Mouse (Mus musculus): ENCODE measurements around the gene Gm9936. TPM values are rescaled to one million over a fixed set of nuclear protein-coding genes. Genes with fewer than 3 reads are reported as not detected.
A peak's percentile ranks its signal among the peaks of the same experiment; 100 is the strongest.

Gene Gm9936
- polyA plus RNA-seq, 1 experiment from 2014 or later = 0.10 TPM

GRCm38 (mm10) chr5:114824197-114824596 lies 34.3 kb downstream of the Gm9936 start:
- WGBS = 26% methylated on average over 9 of the region's 9 CpGs
- Histone ChIP-seq H3K9me3 (ENCODE audit: control insufficient read depth, low read length) (no peaks in the 10 kb centered on the region), H3K9ac (ENCODE audit: low read depth, low read length) (no peak overlapping the region), H3K27me3 (replicated peaks; ENCODE audit: control insufficient read depth, insufficient read depth, low read length) (no peaks in the 10 kb centered on the region), H3K27ac (ENCODE audit: low read length) (no peak overlapping the region), H3K4me2 (ENCODE audit: low read depth, low read length) (0 out of 2 replicates have a peak overlapping the region, but pooled peaks have one; percentile 14), H3K4me3 (ENCODE audit: low read length) (no peak overlapping the region), H3K4me1 (ENCODE audit: control insufficient read depth, insufficient read depth, low read length) (no peaks in the 10 kb centered on the region; the same call in 1 of the 2 replicates), H3K36me3 (ENCODE audit: control insufficient read depth, insufficient read depth, low read length) (no peaks in the 10 kb centered on the region)
- no peak for ATAC-seq

DNA sequence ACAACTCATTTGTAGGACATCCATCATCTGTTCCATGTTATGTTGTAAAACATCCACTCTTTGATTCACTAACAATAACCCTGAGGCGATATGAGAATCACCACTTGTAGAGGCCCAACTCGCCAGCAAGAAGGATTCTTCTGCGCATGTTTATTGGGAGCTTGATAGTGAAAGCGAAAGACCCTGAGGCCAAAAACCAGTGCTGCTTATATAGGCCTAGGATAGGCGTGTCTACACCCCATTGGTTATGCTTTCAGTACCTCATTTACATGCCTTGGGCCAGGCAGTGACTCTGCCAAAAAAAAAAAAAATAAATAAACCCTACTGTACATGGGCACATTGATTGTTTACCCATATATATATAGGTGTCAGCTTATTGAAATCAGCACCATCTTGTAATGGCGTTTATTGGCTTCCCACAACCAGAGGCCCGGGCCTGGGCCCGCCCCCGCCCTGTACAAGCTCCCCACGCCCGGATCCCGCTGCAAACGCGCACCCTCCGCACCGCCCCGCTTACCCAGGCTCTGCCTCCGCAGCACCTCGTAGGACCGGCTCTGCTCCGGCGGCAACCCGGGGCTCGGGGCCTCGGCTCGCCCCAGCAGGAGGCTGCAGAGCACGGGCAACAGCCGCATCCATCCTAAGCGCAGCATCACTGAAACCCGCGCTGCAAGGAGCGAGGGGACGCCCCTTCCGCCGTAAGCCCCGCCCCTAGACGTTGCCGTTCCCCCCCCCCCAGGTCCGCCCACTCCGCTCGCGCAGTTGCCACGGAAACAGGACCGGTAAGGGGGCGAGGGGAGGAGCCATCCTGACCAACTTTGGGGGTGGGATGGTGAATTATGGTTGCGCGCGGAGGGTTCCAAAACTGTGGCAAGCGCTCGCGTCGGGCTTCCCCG lies 35.4 kb downstream of the Gm9936 start, which contains the start of gene 1500011B03Rik:
1500011B03Rik (minus strand) TSS at position 673 of the 893 bp plus-strand sequence.
- H3K4me2 ChIP-seq (ENCODE audit: low read depth, low read length) = peak within 1 kb of the TSS; percentile 77
- peak; percentile 71 for ATAC-seq
- H3K36me3 ChIP-seq (ENCODE audit: control insufficient read depth, insufficient read depth, low read length) = no peaks in the 10 kb centered on the region
- H3K4me1 ChIP-seq (ENCODE audit: control insufficient read depth, insufficient read depth, low read length) = no peaks in the 10 kb centered on the region; the same call in 1 of the 2 replicates
- 8% methylated on average over 53 of the region's 53 CpGs for WGBS
- H3K4me3 ChIP-seq (ENCODE audit: low read length) = peak within 1 kb of the TSS; percentile 60
- peak within 1 kb of the TSS; percentile 69 for H3K9ac ChIP-seq (ENCODE audit: low read depth, low read length)
- no peaks in the 10 kb centered on the region for H3K27me3 ChIP-seq (replicated peaks; ENCODE audit: control insufficient read depth, insufficient read depth, low read length)
- no peaks in the 10 kb centered on the region for H3K9me3 ChIP-seq (ENCODE audit: control insufficient read depth, low read length)
- peak within 1 kb of the TSS; percentile 68; the same call in 1 of the 2 replicates for H3K27ac ChIP-seq (ENCODE audit: low read length)

DNA sequence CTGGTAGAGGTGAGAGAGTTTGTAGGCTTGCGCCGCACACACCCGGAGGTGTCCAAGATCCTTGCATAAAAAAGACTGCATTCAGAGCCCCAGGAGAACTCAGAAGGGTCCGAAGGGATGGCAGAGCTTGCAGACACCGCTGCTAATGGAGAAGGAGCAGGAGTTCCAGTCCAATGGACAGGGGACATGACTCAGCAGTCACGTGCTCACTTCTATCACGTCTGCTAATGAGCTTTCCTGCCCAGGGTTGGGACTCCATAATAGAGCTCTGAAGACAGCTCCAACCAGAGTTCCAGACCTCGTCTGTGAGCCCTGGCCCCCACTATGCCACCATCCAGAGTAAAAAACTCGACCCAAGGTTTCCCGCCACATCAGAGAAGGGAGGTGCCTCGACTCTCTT lies 40.4 kb downstream of the Gm9936 start:
- Histone ChIP-seq H3K9me3 (ENCODE audit: control insufficient read depth, low read length) (no peaks in the 10 kb centered on the region), H3K4me3 (ENCODE audit: low read length) (no peak overlapping the region), H3K4me1 (ENCODE audit: control insufficient read depth, insufficient read depth, low read length) (no peaks in the 10 kb centered on the region), H3K36me3 (ENCODE audit: control insufficient read depth, insufficient read depth, low read length) (no peaks in the 10 kb centered on the region), H3K27me3 (replicated peaks; ENCODE audit: control insufficient read depth, insufficient read depth, low read length) (no peaks in the 10 kb centered on the region), H3K27ac (ENCODE audit: low read length) (no peak overlapping the region), H3K4me2 (ENCODE audit: low read depth, low read length) (no peak overlapping the region), H3K9ac (ENCODE audit: low read depth, low read length) (no peak overlapping the region)
- no peak for ATAC-seq
- 79% methylated on average over 10 of the region's 11 CpGs for WGBS

DNA sequence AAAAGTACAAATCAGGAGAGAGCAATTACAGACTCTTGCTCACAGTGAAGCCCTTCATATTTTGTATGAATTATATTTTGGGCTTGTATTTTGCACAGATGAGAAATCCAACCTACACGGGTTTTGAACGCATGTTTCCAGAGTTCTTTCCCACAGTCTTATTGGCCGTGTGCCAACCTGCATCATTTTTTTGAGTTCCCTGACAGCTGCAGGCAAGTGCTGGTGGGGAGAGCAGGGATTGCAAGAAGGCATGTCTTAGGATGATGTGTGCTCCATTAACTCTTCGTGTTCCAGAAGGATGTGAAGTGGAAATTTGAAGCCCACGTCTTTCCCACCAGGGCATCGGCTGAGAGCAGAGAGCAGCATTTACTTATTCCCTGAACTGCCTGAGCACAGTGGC lies 41.9 kb downstream of the Gm9936 start:
- Histone ChIP-seq H3K4me3 (ENCODE audit: low read length) (no peak overlapping the region), H3K9ac (ENCODE audit: low read depth, low read length) (no peak overlapping the region), H3K4me1 (ENCODE audit: control insufficient read depth, insufficient read depth, low read length) (0 out of 2 replicates have a peak, but pooled peaks cover 5% of the 10 kb centered on the region), H3K4me2 (ENCODE audit: low read depth, low read length) (no peak overlapping the region), H3K27ac (ENCODE audit: low read length) (no peak overlapping the region), H3K36me3 (ENCODE audit: control insufficient read depth, insufficient read depth, low read length) (no peaks in the 10 kb centered on the region), H3K27me3 (replicated peaks; ENCODE audit: control insufficient read depth, insufficient read depth, low read length) (no peaks in the 10 kb centered on the region), H3K9me3 (ENCODE audit: control insufficient read depth, low read length) (no peaks in the 10 kb centered on the region)
- WGBS = 53% methylated on average over 6 of the region's 6 CpGs
- ATAC-seq = no peak

DNA sequence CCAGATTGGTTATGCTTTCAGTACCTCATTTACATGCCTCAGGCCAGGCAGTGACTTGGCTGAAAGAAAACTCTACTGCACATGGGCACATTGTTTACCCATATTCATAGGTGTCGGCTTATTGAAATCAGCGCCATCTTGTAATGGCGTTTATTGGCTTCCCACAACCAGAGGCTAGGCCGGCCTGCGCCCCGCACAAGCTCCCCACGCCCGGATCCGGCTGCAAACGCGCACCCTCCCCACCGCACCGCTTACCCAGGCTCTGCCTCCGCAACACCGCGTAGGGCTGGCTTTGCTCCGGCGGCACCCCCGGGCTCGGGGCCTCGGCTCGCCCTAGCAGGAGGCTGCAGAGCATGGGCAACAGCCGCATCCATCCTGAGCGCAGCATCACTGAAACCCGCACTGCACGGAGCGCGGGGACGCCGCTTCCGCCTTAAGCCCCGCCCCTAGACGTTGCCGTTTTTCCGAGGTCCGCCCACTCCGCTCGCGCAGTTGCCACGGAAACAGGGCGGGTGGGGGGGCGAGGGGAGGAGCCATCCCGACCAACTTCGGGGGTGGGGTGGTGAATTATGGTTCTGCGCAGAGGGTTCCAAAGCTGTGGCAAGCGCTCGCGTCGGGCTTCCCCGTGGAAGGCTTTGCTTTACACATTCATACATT lies 44.8 kb downstream of the Gm9936 start:
- Histone ChIP-seq H3K9ac (ENCODE audit: low read depth, low read length) (peak overlapping the region; percentile 89), H3K9me3 (ENCODE audit: control insufficient read depth, low read length) (no peaks in the 10 kb centered on the region), H3K4me2 (ENCODE audit: low read depth, low read length) (peak overlapping the region; percentile 67), H3K4me3 (ENCODE audit: low read length) (peak overlapping the region; percentile 98), H3K27ac (ENCODE audit: low read length) (peak overlapping the region; percentile 75), H3K4me1 (ENCODE audit: control insufficient read depth, insufficient read depth, low read length) (0 out of 2 replicates have a peak, but pooled peaks cover 5% of the 10 kb centered on the region), H3K27me3 (replicated peaks; ENCODE audit: control insufficient read depth, insufficient read depth, low read length) (no peaks in the 10 kb centered on the region), H3K36me3 (ENCODE audit: control insufficient read depth, insufficient read depth, low read length) (no peaks in the 10 kb centered on the region)
- WGBS = under 1% methylated on average over 50 of the region's 50 CpGs
- ATAC-seq = peak; percentile 96

DNA sequence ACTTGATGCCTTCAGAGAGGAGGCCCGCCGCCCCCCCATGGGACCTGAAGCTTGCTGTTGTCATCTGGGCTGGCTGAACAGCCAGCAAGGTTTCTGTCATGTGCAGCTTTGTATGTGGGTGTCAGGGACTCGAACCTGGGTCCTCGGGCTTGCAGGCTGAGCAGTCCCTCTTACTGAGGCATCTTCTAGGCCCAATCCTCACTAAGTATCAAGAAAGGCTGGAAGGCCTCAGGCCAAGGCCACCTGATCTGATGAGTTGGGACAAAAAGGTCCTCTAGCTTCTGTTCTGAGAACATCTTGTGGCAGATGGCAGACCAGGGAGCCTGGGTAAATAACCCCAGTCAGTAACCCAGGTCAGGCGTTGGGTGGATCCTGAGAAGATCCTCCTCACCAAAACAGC lies 48.7 kb downstream of the Gm9936 start:
- Histone ChIP-seq H3K9ac (ENCODE audit: low read depth, low read length) (no peak overlapping the region), H3K27me3 (replicated peaks; ENCODE audit: control insufficient read depth, insufficient read depth, low read length) (no peaks in the 10 kb centered on the region), H3K9me3 (ENCODE audit: control insufficient read depth, low read length) (no peaks in the 10 kb centered on the region), H3K4me3 (ENCODE audit: low read length) (no peak overlapping the region), H3K4me2 (ENCODE audit: low read depth, low read length) (no peak overlapping the region), H3K4me1 (ENCODE audit: control insufficient read depth, insufficient read depth, low read length) (0 out of 2 replicates have a peak, but pooled peaks cover 8% of the 10 kb centered on the region), H3K27ac (ENCODE audit: low read length) (no peak overlapping the region), H3K36me3 (ENCODE audit: control insufficient read depth, insufficient read depth, low read length) (peaks cover 5% of the 10 kb centered on the region; the same call in 1 of the 2 replicates)
- WGBS = 87% methylated on average over 5 of the region's 5 CpGs
- no peak for ATAC-seq

GRCm38 (mm10) chr5:114809181-114809756 lies 49.2 kb downstream of the Gm9936 start:
- ATAC-seq = no peak

DNA sequence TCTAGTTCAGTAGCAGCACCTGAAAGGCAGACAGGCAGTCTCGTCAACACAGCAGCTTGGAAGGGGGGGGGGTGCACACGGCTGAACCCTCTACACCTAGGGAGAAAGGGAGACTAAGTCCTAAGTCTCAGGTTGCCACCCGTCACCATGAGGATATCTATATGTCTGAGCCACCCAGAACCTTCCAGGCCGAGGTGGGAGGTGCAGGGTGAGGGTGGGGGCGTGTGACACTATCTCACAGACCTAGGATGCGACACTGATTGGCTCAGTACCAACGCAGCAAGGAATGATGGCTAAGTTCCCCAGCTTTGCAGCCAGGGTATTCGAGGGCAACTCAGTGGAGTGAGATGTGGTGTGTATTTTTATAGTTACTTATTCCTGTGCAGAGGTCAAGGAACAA lies 50.1 kb downstream of the Gm9936 start:
- Histone ChIP-seq H3K27ac (ENCODE audit: low read length) (no peak overlapping the region), H3K4me3 (ENCODE audit: low read length) (no peak overlapping the region), H3K9me3 (ENCODE audit: control insufficient read depth, low read length) (no peaks in the 10 kb centered on the region), H3K27me3 (replicated peaks; ENCODE audit: control insufficient read depth, insufficient read depth, low read length) (no peaks in the 10 kb centered on the region), H3K36me3 (ENCODE audit: control insufficient read depth, insufficient read depth, low read length) (peaks cover 10% of the 10 kb centered on the region; the same call in 1 of the 2 replicates), H3K4me1 (ENCODE audit: control insufficient read depth, insufficient read depth, low read length) (0 out of 2 replicates have a peak, but pooled peaks cover 8% of the 10 kb centered on the region), H3K4me2 (ENCODE audit: low read depth, low read length) (no peak overlapping the region), H3K9ac (ENCODE audit: low read depth, low read length) (no peak overlapping the region)
- no peak for ATAC-seq
- 82% methylated on average over 8 of the region's 8 CpGs for WGBS

More at GRCm38 (mm10) chr5:114809181-114809756, 49.2 kb downstream of the Gm9936 start:
- 0 out of 2 replicates have a peak, but pooled peaks cover 8% of the 10 kb centered on the region for H3K4me1 ChIP-seq (ENCODE audit: control insufficient read depth, insufficient read depth, low read length)
- H3K4me3 ChIP-seq (ENCODE audit: low read length) = no peak overlapping the region
- H3K36me3 ChIP-seq (ENCODE audit: control insufficient read depth, insufficient read depth, low read length) = peaks cover 8% of the 10 kb centered on the region; the same call in 1 of the 2 replicates
- no peaks in the 10 kb centered on the region for H3K27me3 ChIP-seq (replicated peaks; ENCODE audit: control insufficient read depth, insufficient read depth, low read length)
- H3K27ac ChIP-seq (ENCODE audit: low read length) = no peak overlapping the region
- H3K9ac ChIP-seq (ENCODE audit: low read depth, low read length) = no peak overlapping the region
- no peak overlapping the region for H3K4me2 ChIP-seq (ENCODE audit: low read depth, low read length)
- H3K9me3 ChIP-seq (ENCODE audit: control insufficient read depth, low read length) = no peaks in the 10 kb centered on the region
- WGBS = 81% methylated on average over 10 of the region's 10 CpGs

- Histone ChIP-seq H3K4me2 (ENCODE audit: low read depth, low read length) (no peak overlapping the region), H3K36me3 (ENCODE audit: control insufficient read depth, insufficient read depth, low read length) (peaks cover 10% of the 10 kb centered on the region; the same call in 1 of the 2 replicates), H3K27ac (ENCODE audit: low read length) (no peak overlapping the region), H3K4me1 (ENCODE audit: control insufficient read depth, insufficient read depth, low read length) (0 out of 2 replicates have a peak, but pooled peaks cover 8% of the 10 kb centered on the region), H3K27me3 (replicated peaks; ENCODE audit: control insufficient read depth, insufficient read depth, low read length) (no peaks in the 10 kb centered on the region), H3K4me3 (ENCODE audit: low read length) (no peak overlapping the region), H3K9ac (ENCODE audit: low read depth, low read length) (no peak overlapping the region), H3K9me3 (ENCODE audit: control insufficient read depth, low read length) (no peaks in the 10 kb centered on the region)
- no peak for ATAC-seq
- 78% methylated on average over 6 of the region's 6 CpGs for WGBS
Measured at GRCm38 (mm10) chr5:114807893-114808292, 50.6 kb downstream of the Gm9936 start.

All from intestine, embryonic 16.5 days (tissue).